13 mouse cellular contexts compared by ENCODE assay signal in the genomic region with DNA sequence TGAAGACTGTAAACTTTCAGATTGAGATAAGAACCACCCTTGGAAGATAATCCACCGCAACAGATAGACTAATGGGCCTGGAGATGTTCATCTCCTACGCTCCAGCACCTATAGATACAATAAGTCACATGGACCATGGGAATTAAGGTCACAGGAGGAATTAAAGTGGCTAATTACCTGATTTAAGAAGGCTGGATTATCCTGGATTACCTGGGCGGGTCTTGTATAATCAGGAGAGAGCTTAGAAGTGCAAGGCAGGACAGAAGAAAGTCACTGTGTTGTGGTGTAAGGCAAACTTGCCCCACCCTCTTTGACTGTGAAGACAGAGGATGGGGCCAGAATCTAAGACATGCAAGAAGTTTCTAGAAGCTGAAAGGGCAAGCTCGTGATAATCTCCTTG.
DNase-seq lines count a peak whose midpoint lies in the region.
"Had no signal": no experiment of that assay in that cellular context is flagged by ENCODE, and none has a peak within 500 bp of the region (broad histone marks: within the 10 kb centered on the region; RNA-seq: fewer than 3 reads in every experiment).

No protein-coding gene starts in this region.

- DNase-seq in retina, adult 2 months (ENCODE audit: low read depth, low spot score) = peak; percentile 53
- peak; percentile 16 for DNase-seq in retina, embryonic 14.5 days (ENCODE audit: low spot score)
- peak; percentile 82 for DNase-seq in retina, postnatal 7 days (ENCODE audit: low read depth, low spot score)
- DNase-seq in heart, postnatal 10 days = no peak
- no peak for DNase-seq in urinary bladder, adult 2 months (ENCODE audit: low spot score)
- DNase-seq: adrenal gland, adult 2 months; adrenal gland, postnatal 10 days; adrenal gland, postnatal 36 days; cerebellum, adult 11-12 months; cerebellum, adult 2 months; cerebellum, adult 9-10 months; cerebellum, postnatal 10 days; cerebellum, postnatal 25 days had no signal

- intact Hi-C loops in heart, postnatal 10 days (cut with DNase I) = no loop called here

Comparison
In these comparisons a context has a peak if more than half of its experiments do, and no peak if none do; other contexts are left out.
1. DNase-seq: peak in retina, adult 2 months (single experiment), retina, embryonic 14.5 days (single experiment) and retina, postnatal 7 days (single experiment); none in heart, postnatal 10 days (0 of 2) and urinary bladder, adult 2 months (single experiment).